Mouse (Mus musculus) neural tube, embryonic 15.5 days (tissue): Measurements from ENCODE around the gene Hspa2. TPM values are rescaled to one million over a fixed set of nuclear protein-coding genes. Genes with fewer than 3 reads are reported as not detected.
A peak's percentile ranks its signal among the peaks of the same experiment; 100 is the strongest.

Source experiments
- ATAC-seq: fragments of 200-750 bp; cut with Nextera tagmentation; 2 replicates; pipeline ENCODE4 v1.8.0; 2017; ENCODE audit warnings: mild to moderate bottlenecking, moderate TSS enrichment, moderate library complexity; ENCODE audit not compliant: low FRiP score
- H3K27ac ChIP-seq: fragments of 300-500 bp; sonication (generic); replicated peaks from 2 replicates; pipeline ENCODE4 v1.5.1; 2015; ENCODE audit warnings: mild to moderate bottlenecking, inconsistent platforms
- H3K27me3 ChIP-seq: fragments of 300-500 bp; sonication (generic); replicated peaks from 2 replicates; pipeline ENCODE4 v1.6.1; 2015; ENCODE audit warnings: inconsistent platforms
- H3K36me3 ChIP-seq: fragments of 300-500 bp; sonication (generic); 2 replicates; pipeline ENCODE4 v1.6.1; 2015; ENCODE audit warnings: inconsistent platforms
- H3K4me1 ChIP-seq: fragments of 300-500 bp; sonication (generic); 2 replicates; pipeline ENCODE4 v1.6.1; 2015; ENCODE audit warnings: inconsistent platforms
- H3K4me2 ChIP-seq: fragments of 300-500 bp; sonication (generic); 2 replicates; pipeline ENCODE4 v1.6.1; 2015; ENCODE audit warnings: inconsistent platforms, mild to moderate bottlenecking, moderate library complexity
- H3K4me3 ChIP-seq: fragments of 300-500 bp; sonication (generic); replicated peaks from 2 replicates; pipeline ENCODE4 v1.5.1; 2015; ENCODE audit warnings: mild to moderate bottlenecking, inconsistent platforms
- H3K9ac ChIP-seq: fragments of 300-500 bp; sonication (generic); replicated peaks from 2 replicates; pipeline ENCODE4 v1.6.1; 2015; ENCODE audit warnings: mild to moderate bottlenecking, inconsistent platforms
- H3K9me3 ChIP-seq: fragments of 300-500 bp; sonication (generic); replicated peaks from 2 replicates; pipeline ENCODE4 v1.6.1; 2016; ENCODE audit warnings: inconsistent platforms
- WGBS: fragments of 180-500 bp; shearing (Covaris S2); methylation state at CpG from one replicate; pipeline ENCODE4 v1.1.7; 2015; ENCODE audit warnings: mixed read lengths; 5-methylcytosine and 5-hydroxymethylcytosine counted together
- polyA plus RNA-seq: library from polyadenylated mRNA; unstranded; fragments of >200 nt; fragmentation: Nextera tagmentation; extraction: Ambion mirVana; gene quantifications from 2 replicates; pipeline ENCODE4 v1.2.1, GENCODE M21; 2015

Hspa2 gene
- polyA plus RNA-seq, 1 experiment from 2014 or later, result 5.7 TPM

DNA sequence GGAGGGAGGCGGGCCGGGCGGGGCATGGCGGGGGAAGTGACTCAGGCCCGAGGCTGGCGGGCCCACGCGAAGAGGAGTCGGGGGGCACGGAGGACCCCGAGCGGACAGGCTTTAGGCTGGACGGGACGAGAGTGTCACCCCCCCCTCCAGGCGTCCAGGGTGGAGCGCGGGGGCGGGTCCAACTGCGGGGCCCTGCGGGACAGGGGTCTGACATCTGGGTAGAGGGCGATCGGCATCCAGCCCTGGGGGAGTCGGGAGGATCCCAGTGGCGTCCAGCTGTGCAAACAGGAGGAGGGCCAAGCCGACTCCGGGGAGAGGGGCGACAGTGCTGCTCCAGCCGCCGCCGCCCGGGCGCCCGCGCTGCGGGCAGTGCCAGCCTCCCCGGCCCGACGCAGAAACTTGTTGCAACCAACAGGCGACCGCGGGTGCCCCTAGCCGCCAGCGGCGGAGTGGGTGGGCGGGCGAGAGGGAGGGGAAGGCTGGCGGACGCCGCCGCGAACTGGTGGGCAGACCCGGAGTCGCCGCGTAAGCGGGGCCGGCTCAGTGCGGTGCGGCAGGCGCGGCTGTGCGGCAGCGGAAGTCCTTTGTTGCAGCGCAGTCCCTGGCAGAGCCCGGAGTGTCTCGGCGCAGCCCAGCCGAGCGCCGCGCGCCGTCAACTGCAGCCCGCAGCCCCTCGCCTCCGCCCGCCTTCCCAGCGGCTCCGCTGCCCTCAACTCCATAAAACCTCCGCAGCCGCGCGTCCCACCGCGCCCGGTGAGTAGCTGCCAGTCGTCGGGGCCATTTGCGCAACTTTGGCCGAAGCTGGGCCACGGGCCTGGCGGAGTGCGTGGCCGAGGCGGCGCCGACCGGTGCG is 33.8 kb upstream of the Hspa2 start, which contains the start of gene Zbtb1:
Zbtb1 (plus strand) TSS at position 289 of the 853 bp plus-strand sequence.
- ATAC-seq, result peak; percentile 42
- under 1% methylated on average over 85 of the region's 99 CpGs for WGBS
- Histone ChIP-seq H3K9ac (peak within 1 kb of the TSS; percentile 99), H3K27ac (peak within 1 kb of the TSS; percentile 98), H3K4me3 (peak within 1 kb of the TSS; percentile 97), H3K9me3 (no peaks in the 10 kb centered on the region), H3K27me3 (no peaks in the 10 kb centered on the region), H3K36me3 (no peaks in the 10 kb centered on the region), H3K4me1 (peaks cover 39% of the 10 kb centered on the region), H3K4me2 (peak within 1 kb of the TSS; percentile 90)

DNA sequence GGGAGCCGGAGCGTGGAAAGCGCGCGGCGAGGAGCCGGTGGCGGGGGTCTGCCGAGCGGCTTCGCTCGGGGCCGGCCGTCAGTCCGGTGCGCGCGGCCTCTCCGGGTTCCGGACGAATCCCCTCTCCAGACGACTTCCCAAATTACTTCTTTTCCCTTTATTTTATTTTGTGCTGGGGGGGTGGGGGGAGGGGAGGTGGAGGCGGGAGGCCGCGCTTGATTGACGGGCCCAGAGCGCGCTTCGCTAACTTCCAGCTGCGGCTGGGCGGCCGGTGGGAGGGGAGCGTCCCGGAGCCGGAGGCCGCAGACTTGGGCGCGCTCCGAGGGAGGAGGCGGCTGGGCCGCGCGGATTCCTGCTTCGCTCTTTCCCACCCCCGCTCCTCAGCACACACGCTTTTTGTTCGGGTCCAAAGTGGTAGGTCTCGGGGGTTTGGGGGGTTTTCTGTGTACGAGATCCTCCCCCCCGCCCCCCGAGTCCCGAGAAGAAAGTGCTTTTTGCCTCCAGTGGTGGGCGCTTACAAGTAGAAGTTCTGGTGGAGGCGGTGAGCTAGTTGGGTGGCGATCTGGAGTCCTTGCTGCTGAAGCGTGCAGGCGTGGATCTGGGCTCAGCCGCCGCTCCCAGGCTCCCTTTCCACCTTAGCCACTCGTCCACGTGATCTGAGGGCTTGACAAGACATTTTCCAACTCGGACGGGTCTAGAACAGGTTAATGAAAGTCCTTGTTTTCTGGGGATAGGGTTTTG is 33.0 kb upstream of the Hspa2 start:
- under 1% methylated on average over 63 of the region's 63 CpGs for WGBS
- Histone ChIP-seq H3K4me3 (peak overlapping the region; percentile 97), H3K9ac (peak overlapping the region; percentile 99), H3K27ac (peak overlapping the region; percentile 98), H3K4me2 (peak overlapping the region; percentile 90), H3K9me3 (no peaks in the 10 kb centered on the region), H3K4me1 (peaks cover 37% of the 10 kb centered on the region), H3K27me3 (no peaks in the 10 kb centered on the region), H3K36me3 (no peaks in the 10 kb centered on the region)
- no peak for ATAC-seq

DNA sequence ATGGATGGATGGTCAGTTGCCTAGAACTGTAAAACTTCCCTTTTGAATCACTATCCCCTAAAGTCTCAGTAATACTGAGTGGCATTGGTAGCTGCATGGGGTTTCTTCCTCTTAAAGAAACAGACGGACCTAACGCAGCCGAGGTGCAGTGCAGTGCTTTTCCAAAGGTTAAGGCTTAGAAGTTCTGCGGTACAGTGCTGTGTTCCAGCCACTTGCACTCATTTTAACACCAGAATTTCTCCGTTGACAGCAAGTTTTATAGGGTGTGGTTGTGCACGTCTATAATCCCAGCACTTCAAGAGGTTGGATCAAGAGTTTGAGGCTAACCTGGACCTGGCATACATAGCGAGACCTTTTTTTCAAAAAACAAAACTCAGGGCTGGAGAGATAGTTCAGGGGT is 31.9 kb upstream of the Hspa2 start:
- no peaks in the 10 kb centered on the region for H3K36me3 ChIP-seq
- no peaks in the 10 kb centered on the region for H3K27me3 ChIP-seq
- 0 out of 2 replicates have a peak overlapping the region, but pooled peaks have one; percentile 99 for H3K9ac ChIP-seq
- 45% methylated on average over 7 of the region's 7 CpGs for WGBS
- peak overlapping the region; percentile 90 for H3K4me2 ChIP-seq
- H3K9me3 ChIP-seq, result no peaks in the 10 kb centered on the region
- H3K27ac ChIP-seq, result no peak overlapping the region
- ATAC-seq, result no peak
- H3K4me1 ChIP-seq, result peaks cover 34% of the 10 kb centered on the region
- H3K4me3 ChIP-seq, result peak overlapping the region; percentile 97

DNA sequence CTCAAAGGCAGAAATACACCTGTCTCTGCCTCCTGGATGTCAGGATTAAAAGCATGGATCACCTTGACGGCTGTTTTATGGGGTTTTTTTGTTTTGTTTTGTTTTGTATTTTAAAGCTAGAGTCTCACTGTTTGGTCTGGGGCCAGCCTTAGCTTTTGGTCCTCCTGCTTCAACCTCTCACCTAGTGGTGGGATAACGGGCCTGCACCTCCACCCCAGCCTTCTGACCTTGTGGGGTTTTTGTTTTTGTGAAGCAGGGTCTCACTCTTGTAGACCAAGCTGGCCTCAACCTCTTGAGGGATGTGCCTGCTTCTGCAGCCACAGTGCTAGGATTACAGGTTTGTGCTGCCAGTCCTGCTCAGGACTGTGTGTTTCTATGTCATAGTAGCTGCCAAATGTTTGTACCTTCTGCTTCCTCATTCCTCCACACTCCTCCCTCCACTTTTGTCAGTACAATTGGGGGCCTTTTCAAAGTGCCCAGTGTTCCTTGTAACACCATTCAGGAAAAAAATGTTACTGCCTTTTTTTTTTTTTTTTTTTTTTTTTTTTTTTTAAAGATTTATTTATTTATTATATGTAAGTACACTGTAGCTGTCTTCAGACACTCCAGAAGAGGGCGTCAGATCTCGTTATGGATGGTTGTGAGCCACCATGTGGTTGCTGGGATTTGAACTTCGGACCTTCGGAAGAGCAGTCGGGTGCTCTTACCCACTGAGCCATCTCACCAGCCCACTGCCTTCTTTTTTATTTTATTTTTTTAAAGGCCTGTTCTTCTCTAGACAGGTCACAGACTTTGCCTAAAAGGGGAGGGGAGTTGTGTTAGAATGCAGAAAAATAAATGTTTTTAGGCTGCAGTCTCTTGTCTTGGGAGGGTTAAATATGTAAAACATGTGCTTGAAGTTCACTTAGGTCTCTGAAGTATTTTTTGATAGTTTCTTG is 30.8 kb upstream of the Hspa2 start:
- H3K4me2 ChIP-seq, result peak overlapping the region; percentile 20; the same call in 1 of the 2 replicates
- no peak overlapping the region for H3K9ac ChIP-seq
- no peak overlapping the region for H3K27ac ChIP-seq
- H3K4me1 ChIP-seq, result peaks cover 23% of the 10 kb centered on the region
- no peaks in the 10 kb centered on the region for H3K36me3 ChIP-seq
- H3K27me3 ChIP-seq, result no peaks in the 10 kb centered on the region
- no peaks in the 10 kb centered on the region for H3K9me3 ChIP-seq
- no peak overlapping the region for H3K4me3 ChIP-seq
- WGBS, result 91% methylated on average over 5 of the region's 7 CpGs
- ATAC-seq, result no peak

DNA sequence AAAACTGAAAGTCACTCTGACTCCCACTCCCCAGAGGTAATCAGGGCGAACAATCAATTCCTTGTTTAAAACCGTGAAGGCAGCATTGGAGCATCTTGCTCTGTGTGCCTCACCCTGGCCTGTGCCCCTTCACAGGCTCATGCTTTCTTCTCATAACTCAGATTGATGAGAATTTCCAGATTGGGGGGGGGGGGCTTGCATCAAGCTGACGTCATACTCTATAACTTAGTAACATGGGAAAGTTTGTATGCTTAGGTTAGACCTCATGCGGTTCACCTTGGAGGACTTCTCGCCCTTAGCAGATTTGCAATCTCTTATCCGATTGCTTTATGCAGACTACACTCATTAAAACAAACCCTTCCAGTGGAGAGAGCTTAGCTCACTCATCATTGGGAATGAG is 30.0 kb upstream of the Hspa2 start:
- no peak for ATAC-seq
- Histone ChIP-seq H3K4me1 (peaks cover 18% of the 10 kb centered on the region), H3K4me2 (no peak overlapping the region), H3K36me3 (no peaks in the 10 kb centered on the region), H3K27me3 (no peaks in the 10 kb centered on the region), H3K4me3 (no peak overlapping the region), H3K27ac (no peak overlapping the region), H3K9ac (no peak overlapping the region), H3K9me3 (no peaks in the 10 kb centered on the region)
- 60% methylated on average over 6 of the region's 6 CpGs for WGBS

DNA sequence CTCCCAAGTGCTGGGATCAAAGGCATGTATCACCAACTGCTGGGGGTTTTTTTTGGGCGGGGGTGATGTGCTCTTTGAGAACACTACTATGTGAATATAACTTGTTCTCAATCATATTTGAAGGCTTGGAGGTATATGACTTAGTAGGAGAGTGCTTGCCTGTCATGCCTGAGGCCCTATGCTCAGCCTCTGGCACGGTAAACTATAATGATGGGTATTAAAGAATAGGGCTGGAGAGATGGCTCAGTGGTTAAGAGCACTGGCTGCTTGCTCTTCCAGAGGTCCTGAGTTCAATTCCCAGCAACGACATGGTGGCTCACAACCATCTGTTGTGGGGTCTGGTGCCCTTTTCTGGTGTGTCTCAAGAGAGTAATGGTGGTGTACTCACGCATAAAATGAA is 29.1 kb upstream of the Hspa2 start:
- 80% methylated on average over 4 of the region's 4 CpGs for WGBS
- no peak overlapping the region for H3K9ac ChIP-seq
- H3K9me3 ChIP-seq, result no peaks in the 10 kb centered on the region
- H3K4me1 ChIP-seq, result peaks cover 18% of the 10 kb centered on the region
- no peak overlapping the region for H3K4me2 ChIP-seq
- no peaks in the 10 kb centered on the region for H3K27me3 ChIP-seq
- no peak overlapping the region for H3K4me3 ChIP-seq
- H3K27ac ChIP-seq, result no peak overlapping the region
- ATAC-seq, result no peak
- H3K36me3 ChIP-seq, result no peaks in the 10 kb centered on the region

DNA sequence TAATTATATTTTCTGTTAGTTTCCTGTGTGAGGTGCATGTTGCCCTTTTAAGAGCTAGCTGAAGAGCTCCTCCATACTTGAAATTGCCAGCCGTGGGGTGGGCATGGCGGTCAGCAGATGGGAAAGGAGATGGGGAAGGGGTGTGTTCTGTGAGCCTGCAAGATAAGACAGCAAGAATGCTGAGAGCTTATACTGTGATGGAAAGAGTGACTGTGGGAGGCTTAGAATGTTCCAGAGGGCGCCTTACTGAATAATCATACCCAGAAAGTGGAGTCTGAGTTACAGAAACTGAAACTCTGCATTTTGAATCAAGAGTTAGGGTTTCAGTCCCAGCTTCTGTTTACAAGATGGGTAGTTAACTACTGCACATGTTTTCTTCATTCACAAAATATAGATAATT is 28.5 kb upstream of the Hspa2 start:
- Histone ChIP-seq H3K9ac (no peak overlapping the region), H3K4me2 (no peak overlapping the region), H3K27me3 (no peaks in the 10 kb centered on the region), H3K27ac (no peak overlapping the region), H3K36me3 (no peaks in the 10 kb centered on the region), H3K9me3 (no peaks in the 10 kb centered on the region), H3K4me1 (peaks cover 18% of the 10 kb centered on the region), H3K4me3 (no peak overlapping the region)
- whole genome bisulfite sequencing, result 95% methylated on average over 3 of the region's 3 CpGs
- no peak for ATAC-seq

DNA sequence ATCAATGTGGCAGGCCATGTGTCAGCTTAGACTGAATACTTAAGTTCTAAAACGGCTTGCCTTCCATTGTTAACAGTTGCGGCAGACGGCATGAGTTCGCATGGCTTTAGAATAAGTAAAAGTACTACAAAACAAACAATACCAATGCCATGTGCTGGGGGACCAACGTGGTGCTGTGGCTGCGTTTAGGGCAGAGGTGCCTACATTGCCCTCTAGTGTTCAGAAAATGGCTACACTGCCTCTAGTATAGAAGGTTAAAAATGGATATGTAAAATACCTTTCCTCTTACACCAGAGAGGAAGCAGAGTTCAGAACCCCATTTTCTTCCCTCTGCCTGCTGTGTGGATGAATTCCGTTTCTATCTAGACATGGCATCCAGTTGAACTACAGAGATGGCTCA is 27.3 kb upstream of the Hspa2 start:
- Histone ChIP-seq H3K4me2 (no peak overlapping the region), H3K36me3 (no peaks in the 10 kb centered on the region), H3K4me1 (peaks cover 12% of the 10 kb centered on the region), H3K9me3 (no peaks in the 10 kb centered on the region), H3K27ac (no peak overlapping the region), H3K9ac (no peak overlapping the region), H3K27me3 (no peaks in the 10 kb centered on the region), H3K4me3 (no peak overlapping the region)
- 28% methylated on average over 7 of the region's 7 CpGs for WGBS
- ATAC-seq, result no peak

DNA sequence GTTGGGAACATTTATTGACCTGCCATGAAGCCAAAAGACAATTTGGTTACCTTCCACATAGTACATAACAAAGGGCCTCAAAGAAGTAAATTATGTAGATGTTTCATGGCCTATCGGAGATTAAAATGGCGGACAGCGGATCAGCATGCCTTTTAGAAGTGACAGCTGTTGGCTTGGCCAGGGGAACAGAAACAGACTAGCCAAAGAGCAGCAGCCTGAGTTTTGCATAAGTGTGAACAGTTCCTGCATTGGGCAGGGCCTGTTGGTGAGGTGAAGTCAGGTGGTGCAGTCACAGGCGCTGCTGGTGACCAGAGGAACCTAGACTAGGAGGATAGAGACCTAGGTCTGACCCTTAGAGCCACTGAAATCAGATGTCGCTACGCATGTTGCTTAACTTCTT is 26.9 kb upstream of the Hspa2 start:
- no peak for ATAC-seq
- Histone ChIP-seq H3K9ac (no peak overlapping the region), H3K27ac (no peak overlapping the region), H3K9me3 (no peaks in the 10 kb centered on the region), H3K36me3 (no peaks in the 10 kb centered on the region), H3K4me2 (no peak overlapping the region), H3K27me3 (no peaks in the 10 kb centered on the region), H3K4me3 (no peak overlapping the region), H3K4me1 (peaks cover 8% of the 10 kb centered on the region)
- 88% methylated on average over 6 of the region's 6 CpGs for WGBS

DNA sequence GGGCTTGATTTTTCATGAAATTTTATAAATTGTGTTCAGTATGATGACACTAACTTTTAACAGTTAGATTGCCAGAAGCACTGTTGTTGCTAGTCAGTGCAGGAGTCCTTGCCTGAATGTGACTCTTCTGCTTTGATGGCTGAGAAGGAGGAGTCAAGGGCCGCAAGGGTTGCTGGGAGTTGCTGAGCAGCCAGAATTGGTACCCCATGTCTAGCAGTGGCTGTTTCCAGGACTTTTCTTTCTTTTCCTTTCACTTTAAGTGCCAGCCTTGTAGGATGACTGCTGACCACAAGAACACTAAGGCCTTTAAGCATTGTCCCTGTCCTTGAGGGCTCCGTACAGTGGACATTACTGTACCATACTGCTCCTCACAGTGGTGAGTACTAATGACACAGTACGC is 26.2 kb upstream of the Hspa2 start:
- no peaks in the 10 kb centered on the region for H3K36me3 ChIP-seq
- H3K27ac ChIP-seq, result no peak overlapping the region
- H3K9ac ChIP-seq, result no peak overlapping the region
- 88% methylated on average over 3 of the region's 3 CpGs for WGBS
- no peak overlapping the region for H3K4me3 ChIP-seq
- 0 out of 2 replicates have a peak, but pooled peaks cover 2% of the 10 kb centered on the region for H3K4me1 ChIP-seq
- no peaks in the 10 kb centered on the region for H3K27me3 ChIP-seq
- H3K4me2 ChIP-seq, result no peak overlapping the region
- no peak for ATAC-seq
- no peaks in the 10 kb centered on the region for H3K9me3 ChIP-seq

DNA sequence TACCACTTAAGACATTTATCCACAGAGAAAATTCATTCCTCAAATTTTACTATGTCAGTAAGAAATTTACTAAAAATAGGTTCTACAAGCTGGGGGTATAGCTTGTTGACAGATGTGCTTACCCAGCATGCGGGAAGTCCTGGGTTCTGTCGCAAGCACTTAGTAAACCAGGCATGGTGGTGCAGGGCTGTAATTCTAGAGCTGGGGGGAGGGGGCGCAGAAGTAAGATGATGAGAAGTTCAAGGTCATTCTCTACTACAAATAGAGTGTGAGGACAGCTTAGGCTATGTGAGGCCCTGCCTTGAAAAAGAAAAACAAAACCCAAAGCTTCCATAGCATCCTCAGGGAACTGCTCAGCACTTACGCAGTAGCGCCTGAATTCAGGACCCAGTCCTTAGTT is 25.4 kb upstream of the Hspa2 start:
- H3K27me3 ChIP-seq, result no peaks in the 10 kb centered on the region
- H3K27ac ChIP-seq, result no peak overlapping the region
- H3K9me3 ChIP-seq, result no peaks in the 10 kb centered on the region
- no peak overlapping the region for H3K4me3 ChIP-seq
- no peak for ATAC-seq
- WGBS, result 92% methylated on average over 5 of the region's 5 CpGs
- no peak overlapping the region for H3K4me2 ChIP-seq
- H3K4me1 ChIP-seq, result no peaks in the 10 kb centered on the region
- no peak overlapping the region for H3K9ac ChIP-seq
- no peaks in the 10 kb centered on the region for H3K36me3 ChIP-seq
